In genomic region chr16:20829732-20830435, GRCm38 (mm10) we compare ENCODE assay signal across 15 mouse cellular contexts.
DNase-seq lines count a peak whose midpoint lies in the region; ATAC-seq and TF ChIP-seq lines count a peak whose summit lies in the region.
"Had no signal": no experiment of that assay in that cellular context is flagged by ENCODE, and none has a peak within 500 bp of the region (broad histone marks: within the 10 kb centered on the region; RNA-seq: fewer than 3 reads in every experiment).

No protein-coding gene starts in this region.

- TF ChIP-seq CTCF in lung, adult 2 months (IDR thresholded peaks at IDR 0.05; ENCODE audit: insufficient read depth, low read length), result no peak

- H3K36me3 ChIP-seq in lung, embryonic 15.5 days, result no peaks in the 10 kb centered on the region
- H3K36me3 ChIP-seq in embryonic facial prominence, embryonic 10.5 days (replicated peaks), result no peaks in the 10 kb centered on the region
- H3K36me3 ChIP-seq in hindbrain, embryonic 16.5 days (ENCODE audit: control insufficient read depth, insufficient read depth, low read length), result no peaks in the 10 kb centered on the region
- no peaks in the 10 kb centered on the region for H3K36me3 ChIP-seq in midbrain, embryonic 13.5 days
- H3K36me3 ChIP-seq: heart, embryonic 10.5 days; hindbrain, embryonic 10.5 days had no signal

- TF ChIP-seq POLR2A in lung, adult 2 months (IDR thresholded peaks at IDR 0.05; ENCODE audit: borderline replicate concordance, extremely low read depth, low read depth, low read length), result no peak

- H3K9ac ChIP-seq in lung, embryonic 15.5 days, result no peak overlapping the region
- H3K9ac ChIP-seq in hindbrain, embryonic 16.5 days (ENCODE audit: low read depth, low read length), result no peak overlapping the region
- H3K9ac ChIP-seq in midbrain, embryonic 13.5 days (replicated peaks), result no peak overlapping the region

- no peaks in the 10 kb centered on the region for H3K9me3 ChIP-seq in lung, embryonic 15.5 days
- H3K9me3 ChIP-seq in embryonic facial prominence, embryonic 10.5 days, result peaks cover 6% of the 10 kb centered on the region; the same call in 1 of the 2 replicates
- H3K9me3 ChIP-seq in hindbrain, embryonic 16.5 days (ENCODE audit: control insufficient read depth, low read length), result no peaks in the 10 kb centered on the region
- H3K9me3 ChIP-seq in midbrain, embryonic 13.5 days, result no peaks in the 10 kb centered on the region
- H3K9me3 ChIP-seq: heart, embryonic 10.5 days; hindbrain, embryonic 10.5 days had no signal

- WGBS in lung, embryonic 15.5 days, result 40% methylated on average over 6 of the region's 6 CpGs
- 36% methylated on average over 6 of the region's 6 CpGs for WGBS in lung, adult 2 months
- WGBS in embryonic facial prominence, embryonic 10.5 days, result 57% methylated on average over 6 of the region's 6 CpGs
- 64% methylated on average over 6 of the region's 6 CpGs for WGBS in hindbrain, embryonic 16.5 days
- 58% methylated on average over 6 of the region's 6 CpGs for WGBS in midbrain, embryonic 13.5 days

- H3K4me3 ChIP-seq in lung, embryonic 15.5 days, result no peak overlapping the region
- no peak overlapping the region for H3K4me3 ChIP-seq in lung, adult 2 months (replicated peaks; ENCODE audit: extremely low read depth, low read depth, low read length)
- no peak overlapping the region for H3K4me3 ChIP-seq in embryonic facial prominence, embryonic 10.5 days
- H3K4me3 ChIP-seq in hindbrain, embryonic 16.5 days (ENCODE audit: low read length), result no peak overlapping the region
- no peak overlapping the region for H3K4me3 ChIP-seq in midbrain, embryonic 13.5 days (replicated peaks)
- H3K4me3 ChIP-seq: gastrocnemius, adult 2 months; heart, embryonic 10.5 days; hindbrain, embryonic 10.5 days had no signal

- no peaks in the 10 kb centered on the region for H3K27me3 ChIP-seq in lung, embryonic 15.5 days
- H3K27me3 ChIP-seq in embryonic facial prominence, embryonic 10.5 days (replicated peaks; ENCODE audit: low read depth, poor library complexity, severe bottlenecking), result no peaks in the 10 kb centered on the region
- H3K27me3 ChIP-seq in hindbrain, embryonic 16.5 days (replicated peaks; ENCODE audit: control insufficient read depth, insufficient read depth, low read length), result no peaks in the 10 kb centered on the region
- no peaks in the 10 kb centered on the region for H3K27me3 ChIP-seq in midbrain, embryonic 13.5 days

- peak; percentile 59; the same call in 1 of the 2 replicates for ATAC-seq in lung, embryonic 15.5 days (ENCODE audit: borderline replicate concordance, extremely low read depth, low FRiP score, low TSS enrichment)
- peak; percentile 86 for ATAC-seq in CD4-positive, CD25-positive, alpha-beta regulatory T cell, adult 4 months
- ATAC-seq in hindbrain, embryonic 16.5 days, result no peak
- ATAC-seq in midbrain, embryonic 13.5 days, result no peak
- ATAC-seq: forebrain, embryonic 14.5 days had no signal

- no peak for DNase-seq in lung, adult 2 months
- DNase-seq in embryonic facial prominence, embryonic 10.5 days (ENCODE audit: low spot score), result no peak
- peak; percentile 3 to 12 for DNase-seq in natural killer cell, adult 2 months (ENCODE audit: low spot score in 2 of 2)
- no peak for DNase-seq in MN1 (ENCODE audit: low spot score)
- DNase-seq: gastrocnemius, adult 2 months; kidney, adult 2 months; thymus, postnatal 25 days had no signal

- no peak overlapping the region for H3K27ac ChIP-seq in lung, embryonic 15.5 days
- H3K27ac ChIP-seq in embryonic facial prominence, embryonic 10.5 days (replicated peaks), result peak overlapping the region; percentile 61; the same call in 1 of the 2 replicates
- H3K27ac ChIP-seq in hindbrain, embryonic 16.5 days (ENCODE audit: low read depth, low read length), result no peak overlapping the region
- H3K27ac ChIP-seq in midbrain, embryonic 13.5 days, result no peak overlapping the region
- H3K27ac ChIP-seq: gastrocnemius, adult 2 months; heart, embryonic 10.5 days; hindbrain, embryonic 10.5 days; macrophage had no signal

- no peak overlapping the region for H3K4me2 ChIP-seq in lung, embryonic 15.5 days
- no peak overlapping the region for H3K4me2 ChIP-seq in hindbrain, embryonic 16.5 days (ENCODE audit: low read length)
- H3K4me2 ChIP-seq in midbrain, embryonic 13.5 days (replicated peaks), result no peak overlapping the region

- H3K4me1 ChIP-seq in lung, embryonic 15.5 days, result peaks cover 7% of the 10 kb centered on the region; the same call in 1 of the 2 replicates
- H3K4me1 ChIP-seq in lung, adult 2 months (ENCODE audit: control insufficient read depth, insufficient read depth, low read length), result no peaks in the 10 kb centered on the region
- H3K4me1 ChIP-seq in embryonic facial prominence, embryonic 10.5 days, result peaks cover 17% of the 10 kb centered on the region
- no peaks in the 10 kb centered on the region for H3K4me1 ChIP-seq in hindbrain, embryonic 16.5 days (ENCODE audit: control insufficient read depth, insufficient read depth, low read depth, low read length)
- H3K4me1 ChIP-seq in midbrain, embryonic 13.5 days (replicated peaks), result no peaks in the 10 kb centered on the region

Comparison
In these comparisons a context has a peak if more than half of its experiments do, and no peak if none do; other contexts are left out.
1. ATAC-seq: peak in lung, embryonic 15.5 days (single experiment) and CD4-positive, CD25-positive, alpha-beta regulatory T cell, adult 4 months (single experiment); none in hindbrain, embryonic 16.5 days (single experiment) and midbrain, embryonic 13.5 days (single experiment).
2. DNase-seq: peak in natural killer cell, adult 2 months (2 of 2); none in lung, adult 2 months (single experiment), embryonic facial prominence, embryonic 10.5 days (single experiment) and MN1 (single experiment).